Mouse (Mus musculus): ENCODE results near the gene Rora.
A peak's percentile ranks its signal among the peaks of the same experiment; 100 is the strongest.

Rora gene

DNA sequence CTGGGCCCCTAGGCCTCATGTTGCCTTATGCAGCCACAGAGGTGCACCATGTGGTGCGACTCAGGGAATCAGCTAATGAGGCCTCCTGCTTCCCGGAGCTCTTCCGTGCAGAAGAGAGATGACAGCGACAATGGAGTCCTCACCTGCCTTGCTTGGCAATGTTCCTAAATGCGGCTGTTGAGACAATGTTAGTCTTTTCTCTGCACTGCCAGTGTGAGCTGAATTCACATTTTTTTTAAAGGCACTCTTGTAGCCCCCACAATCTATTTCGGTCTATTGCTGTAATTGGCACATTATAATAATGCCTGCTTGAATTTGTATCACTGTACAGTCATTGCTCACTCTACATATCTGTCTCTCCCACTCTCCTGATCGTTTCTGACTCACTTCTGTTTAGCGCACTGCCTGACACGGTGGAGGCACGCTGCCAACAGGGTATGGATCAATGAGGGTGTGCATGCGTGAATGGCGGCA is 269.6 kb downstream of the Rora start:
- TF ChIP-seq NANOG (IDR thresholded peaks at IDR 0.05; ENCODE audit: borderline replicate concordance, low read length) (no peak), CTCF (conservative IDR thresholded peaks at IDR 0.05; ENCODE audit: low read length) (no peak), POU5F1 (IDR thresholded peaks at IDR 0.05; ENCODE audit: borderline replicate concordance, low read length) (no peak)
- no peaks in the 10 kb centered on the region for H3K27me3 ChIP-seq (ENCODE audit: insufficient read depth, low read length)
- H3K4me3 ChIP-seq (replicated peaks; ENCODE audit: low read length) = no peak overlapping the region
- H3K36me3 ChIP-seq (ENCODE audit: insufficient read depth, low read length) = no peaks in the 10 kb centered on the region
- H3K4me1 ChIP-seq (replicated peaks; ENCODE audit: low read depth, low read length) = no peaks in the 10 kb centered on the region
- no peaks in the 10 kb centered on the region for H3K9me3 ChIP-seq (ENCODE audit: low read length)

DNA sequence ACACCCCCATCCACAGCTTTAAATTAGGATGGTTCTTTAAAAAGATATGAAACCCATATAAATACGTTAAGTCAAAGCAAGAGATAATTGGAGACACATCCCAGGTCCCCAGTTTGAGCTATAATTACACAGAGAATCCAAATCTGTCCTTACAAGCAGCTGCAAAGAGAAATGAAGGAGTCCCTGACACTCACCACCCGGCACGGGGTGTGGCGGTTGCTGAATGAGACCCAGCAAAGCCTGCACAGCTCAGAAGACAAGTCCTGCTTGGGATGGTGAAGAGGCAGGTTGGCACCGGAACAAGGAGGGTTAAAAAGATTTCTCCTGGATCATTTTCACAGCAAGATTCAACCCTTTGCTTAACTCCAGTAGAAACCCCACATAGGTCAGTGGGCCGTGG is 272.8 kb downstream of the Rora start:
- Histone ChIP-seq H3K36me3 (ENCODE audit: insufficient read depth, low read length) (no peaks in the 10 kb centered on the region), H3K4me3 (replicated peaks; ENCODE audit: low read length) (no peak overlapping the region), H3K4me1 (replicated peaks; ENCODE audit: low read depth, low read length) (no peaks in the 10 kb centered on the region), H3K27me3 (ENCODE audit: insufficient read depth, low read length) (no peaks in the 10 kb centered on the region), H3K9me3 (ENCODE audit: low read length) (no peaks in the 10 kb centered on the region)
- no peak for TF ChIP-seq NANOG (IDR thresholded peaks at IDR 0.05; ENCODE audit: borderline replicate concordance, low read length)
- TF ChIP-seq POU5F1 (IDR thresholded peaks at IDR 0.05; ENCODE audit: borderline replicate concordance, low read length) = no peak
- no peak for TF ChIP-seq CTCF (conservative IDR thresholded peaks at IDR 0.05; ENCODE audit: low read length)

DNA sequence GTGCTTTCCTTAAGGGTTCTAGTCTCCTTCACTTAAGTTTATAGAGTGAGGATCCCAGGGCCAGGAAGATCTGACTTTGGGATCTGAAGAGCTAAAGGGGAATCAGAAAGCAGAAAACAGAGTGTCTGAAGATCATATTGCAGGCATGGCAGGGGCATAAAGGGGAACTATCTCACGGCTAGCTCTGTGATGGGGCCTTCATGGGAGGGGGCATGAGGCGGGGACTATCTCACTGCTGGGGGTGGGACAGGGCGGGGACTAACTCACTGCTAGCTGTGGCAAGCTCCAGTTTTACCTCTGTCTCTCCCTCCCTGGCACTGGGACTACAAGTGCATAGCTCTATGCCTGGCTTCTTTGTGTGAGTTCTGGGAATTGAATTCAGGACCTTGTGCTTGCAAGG is 279.6 kb downstream of the Rora start:
- Histone ChIP-seq H3K9me3 (ENCODE audit: low read length) (0 out of 2 replicates have a peak, but pooled peaks cover 4% of the 10 kb centered on the region), H3K4me1 (replicated peaks; ENCODE audit: low read depth, low read length) (no peaks in the 10 kb centered on the region), H3K4me3 (replicated peaks; ENCODE audit: low read length) (no peak overlapping the region), H3K27me3 (ENCODE audit: insufficient read depth, low read length) (no peaks in the 10 kb centered on the region), H3K36me3 (ENCODE audit: insufficient read depth, low read length) (no peaks in the 10 kb centered on the region)
- TF ChIP-seq CTCF (conservative IDR thresholded peaks at IDR 0.05; ENCODE audit: low read length) (no peak), NANOG (IDR thresholded peaks at IDR 0.05; ENCODE audit: borderline replicate concordance, low read length) (no peak), POU5F1 (IDR thresholded peaks at IDR 0.05; ENCODE audit: borderline replicate concordance, low read length) (no peak)

GRCm38 (mm10) chr9:68934238-68934637 is 280.7 kb downstream of the Rora start:
- Histone ChIP-seq H3K27me3 (ENCODE audit: insufficient read depth, low read length) (no peaks in the 10 kb centered on the region), H3K4me3 (replicated peaks; ENCODE audit: low read length) (no peak overlapping the region), H3K9me3 (ENCODE audit: low read length) (0 out of 2 replicates have a peak, but pooled peaks cover 4% of the 10 kb centered on the region), H3K36me3 (ENCODE audit: insufficient read depth, low read length) (no peaks in the 10 kb centered on the region), H3K4me1 (replicated peaks; ENCODE audit: low read depth, low read length) (no peaks in the 10 kb centered on the region)
- no peak for TF ChIP-seq POU5F1 (IDR thresholded peaks at IDR 0.05; ENCODE audit: borderline replicate concordance, low read length)
- TF ChIP-seq NANOG (IDR thresholded peaks at IDR 0.05; ENCODE audit: borderline replicate concordance, low read length) = no peak
- TF ChIP-seq CTCF (conservative IDR thresholded peaks at IDR 0.05; ENCODE audit: low read length) = no peak

DNA sequence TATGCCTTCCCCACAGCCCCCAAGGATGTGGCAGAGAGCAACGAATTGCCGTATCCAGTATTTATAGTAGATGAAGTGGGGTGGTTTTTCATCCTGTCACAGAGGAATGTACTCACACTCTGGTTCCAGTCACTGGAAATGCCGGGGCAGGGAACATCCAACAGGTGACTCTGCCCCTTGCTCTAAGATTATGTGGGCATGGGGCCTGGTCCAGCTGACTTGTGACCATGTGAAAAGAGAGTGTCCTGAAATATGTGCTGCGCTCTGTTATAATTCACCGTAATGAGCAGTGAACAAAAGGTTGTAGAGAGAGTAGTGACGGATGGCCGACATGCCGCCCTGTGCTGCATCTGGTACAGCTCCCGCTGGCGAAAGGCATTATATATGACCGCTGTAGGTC is 282.0 kb downstream of the Rora start:
- Histone ChIP-seq H3K9me3 (ENCODE audit: low read length) (0 out of 2 replicates have a peak, but pooled peaks cover 4% of the 10 kb centered on the region), H3K36me3 (ENCODE audit: insufficient read depth, low read length) (no peaks in the 10 kb centered on the region), H3K4me3 (replicated peaks; ENCODE audit: low read length) (no peak overlapping the region), H3K4me1 (replicated peaks; ENCODE audit: low read depth, low read length) (no peaks in the 10 kb centered on the region), H3K27me3 (ENCODE audit: insufficient read depth, low read length) (no peaks in the 10 kb centered on the region)
- TF ChIP-seq NANOG (IDR thresholded peaks at IDR 0.05; ENCODE audit: borderline replicate concordance, low read length) (no peak), CTCF (conservative IDR thresholded peaks at IDR 0.05; ENCODE audit: low read length) (no peak), POU5F1 (IDR thresholded peaks at IDR 0.05; ENCODE audit: borderline replicate concordance, low read length) (no peak)

GRCm38 (mm10) chr9:68941037-68941436 is 287.5 kb downstream of the Rora start:
- no peak for TF ChIP-seq CTCF (conservative IDR thresholded peaks at IDR 0.05; ENCODE audit: low read length)
- no peak for TF ChIP-seq POU5F1 (IDR thresholded peaks at IDR 0.05; ENCODE audit: borderline replicate concordance, low read length)
- no peak for TF ChIP-seq NANOG (IDR thresholded peaks at IDR 0.05; ENCODE audit: borderline replicate concordance, low read length)
- H3K4me1 ChIP-seq (replicated peaks; ENCODE audit: low read depth, low read length) = no peaks in the 10 kb centered on the region
- no peaks in the 10 kb centered on the region for H3K27me3 ChIP-seq (ENCODE audit: insufficient read depth, low read length)
- no peaks in the 10 kb centered on the region for H3K9me3 ChIP-seq (ENCODE audit: low read length)
- no peaks in the 10 kb centered on the region for H3K36me3 ChIP-seq (ENCODE audit: insufficient read depth, low read length)
- no peak overlapping the region for H3K4me3 ChIP-seq (replicated peaks; ENCODE audit: low read length)

GRCm38 (mm10) chr9:68942595-68943011 is 289.0 kb downstream of the Rora start:
- Histone ChIP-seq H3K36me3 (ENCODE audit: insufficient read depth, low read length) (no peaks in the 10 kb centered on the region), H3K4me3 (replicated peaks; ENCODE audit: low read length) (no peak overlapping the region), H3K9me3 (ENCODE audit: low read length) (no peaks in the 10 kb centered on the region), H3K4me1 (replicated peaks; ENCODE audit: low read depth, low read length) (no peaks in the 10 kb centered on the region; the same call in 1 of the 2 replicates), H3K27me3 (ENCODE audit: insufficient read depth, low read length) (0 out of 2 replicates have a peak, but pooled peaks cover 4% of the 10 kb centered on the region)
- TF ChIP-seq POU5F1 (IDR thresholded peaks at IDR 0.05; ENCODE audit: borderline replicate concordance, low read length) (no peak), CTCF (conservative IDR thresholded peaks at IDR 0.05; ENCODE audit: low read length) (no peak), NANOG (IDR thresholded peaks at IDR 0.05; ENCODE audit: borderline replicate concordance, low read length) (no peak)

DNA sequence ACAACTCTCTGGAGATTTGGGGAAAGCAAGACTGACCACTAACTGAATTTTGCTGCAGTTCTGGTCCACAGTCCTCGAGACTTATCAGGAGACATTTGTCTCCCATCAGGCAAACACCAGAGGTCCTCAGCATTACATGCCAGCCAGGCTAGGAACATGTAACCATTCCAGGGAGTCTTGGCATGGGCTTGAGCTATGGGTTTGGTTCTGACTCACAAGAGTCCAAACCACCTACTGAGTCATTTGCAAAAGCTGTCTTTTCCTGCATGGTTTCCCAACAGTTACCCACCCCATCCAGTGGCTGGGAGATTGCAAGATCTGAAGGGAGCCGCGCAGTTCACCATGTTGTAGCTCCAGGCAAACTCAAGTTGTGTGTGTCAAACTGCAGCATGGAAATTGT is 290.4 kb downstream of the Rora start:
- Histone ChIP-seq H3K4me1 (replicated peaks; ENCODE audit: low read depth, low read length) (peaks cover 5% of the 10 kb centered on the region), H3K4me3 (replicated peaks; ENCODE audit: low read length) (no peak overlapping the region), H3K27me3 (ENCODE audit: insufficient read depth, low read length) (0 out of 2 replicates have a peak, but pooled peaks cover 4% of the 10 kb centered on the region), H3K9me3 (ENCODE audit: low read length) (no peaks in the 10 kb centered on the region), H3K36me3 (ENCODE audit: insufficient read depth, low read length) (no peaks in the 10 kb centered on the region)
- TF ChIP-seq NANOG (IDR thresholded peaks at IDR 0.05; ENCODE audit: borderline replicate concordance, low read length) = no peak
- no peak for TF ChIP-seq POU5F1 (IDR thresholded peaks at IDR 0.05; ENCODE audit: borderline replicate concordance, low read length)
- TF ChIP-seq CTCF (conservative IDR thresholded peaks at IDR 0.05; ENCODE audit: low read length) = no peak

GRCm38 (mm10) chr9:68947707-68948106 is 294.1 kb downstream of the Rora start:
- Histone ChIP-seq H3K36me3 (ENCODE audit: insufficient read depth, low read length) (no peaks in the 10 kb centered on the region), H3K4me3 (replicated peaks; ENCODE audit: low read length) (no peak overlapping the region), H3K4me1 (replicated peaks; ENCODE audit: low read depth, low read length) (peaks cover 5% of the 10 kb centered on the region), H3K27me3 (ENCODE audit: insufficient read depth, low read length) (0 out of 2 replicates have a peak, but pooled peaks cover 7% of the 10 kb centered on the region), H3K9me3 (ENCODE audit: low read length) (no peaks in the 10 kb centered on the region)
- TF ChIP-seq CTCF (conservative IDR thresholded peaks at IDR 0.05; ENCODE audit: low read length) (no peak), NANOG (IDR thresholded peaks at IDR 0.05; ENCODE audit: borderline replicate concordance, low read length) (0 out of 2 replicates have a peak, but pooled peaks have one; percentile 21)

All from E14TG2a.4 (cell line).